Mouse (Mus musculus) neutrophil, adult 5-6 weeks (primary cell): ENCODE measurements around the gene Rbms1. TPM values are rescaled to one million over a fixed set of nuclear protein-coding genes. Genes with fewer than 3 reads are reported as not detected.

ENCODE experiments used
- ATAC-seq: fragments of 151-379, 151-347 bp; 2 replicates; pipeline ENCODE4 v1.8.0; 2017; ENCODE audit warnings: mild to moderate bottlenecking, moderate TSS enrichment; ENCODE audit not compliant: insufficient number of reproducible peaks, poor library complexity, low FRiP score, severe bottlenecking; ENCODE audit errors: extremely low read depth
- total RNA-seq: library from RNA; stranded (forward); fragments of 200-1000 nt; gene quantifications from 2 replicates; pipeline ENCODE4 v1.2.3, GENCODE M21; 2017

The Rbms1 gene
- total RNA-seq, 1 experiment from 2014 or later, result 137 TPM

DNA sequence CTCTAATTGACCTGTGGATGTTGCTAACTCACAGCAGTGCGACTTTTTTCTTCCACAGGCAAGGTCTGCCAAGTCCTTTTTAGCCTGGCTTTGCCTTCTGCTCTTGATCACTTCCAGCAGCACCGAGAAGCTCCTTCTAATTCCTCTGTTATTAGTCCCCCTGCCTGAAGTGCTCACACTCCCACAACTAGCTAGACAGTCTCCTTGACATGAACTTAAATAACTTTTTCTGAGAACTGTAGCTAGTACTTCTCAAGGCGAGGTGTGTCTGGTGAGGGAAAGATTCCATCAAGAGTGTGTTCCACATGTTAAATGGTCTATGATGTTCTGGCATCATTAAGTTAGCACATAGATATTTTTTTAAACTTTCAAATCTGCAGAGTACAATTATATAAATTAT is 256.1 kb downstream of the Rbms1 start:
- ATAC-seq, result no peak

- ATAC-seq, result no peak
Measured at GRCm38 (mm10) chr2:60705426-60705825, 257.6 kb downstream of the Rbms1 start.

GRCm38 (mm10) chr2:60703315-60703714 is 259.7 kb downstream of the Rbms1 start:
- no peak for ATAC-seq

GRCm38 (mm10) chr2:60700956-60701355 is 262.0 kb downstream of the Rbms1 start:
- no peak for ATAC-seq

Other genes starting within 250 kb of the Rbms1 start
- gene Itgb6, start 240.5 kb downstream of the Rbms1 start, total RNA-seq, result not detected in 2 replicates